Mouse (Mus musculus) E14TG2a.4 (cell line): Measurements from ENCODE around the gene Zranb3.
"Not testable (repeated sequence)": the region's sequence is repeated elsewhere in the genome, so short reads cannot be mapped to it uniquely, and the experiment has no call there.

Experiments used
- H3K27me3 ChIP-seq: 2 replicates; pipeline ENCODE4 v1.6.1; 2014; ENCODE audit warnings: low read length, control low read depth; ENCODE audit not compliant: insufficient read depth
- H3K36me3 ChIP-seq: 2 replicates; pipeline ENCODE4 v1.6.1; 2014; ENCODE audit warnings: low read length, control low read depth; ENCODE audit not compliant: insufficient read depth
- H3K4me1 ChIP-seq: replicated peaks from 2 replicates; pipeline ENCODE4 v1.6.1; 2014; ENCODE audit warnings: low read depth, low read length, control low read depth
- H3K4me3 ChIP-seq: replicated peaks from 2 replicates; pipeline ENCODE4 v1.5.1; 2014; ENCODE audit warnings: mild to moderate bottlenecking, low read length
- H3K9me3 ChIP-seq: 2 replicates; pipeline ENCODE4 v1.6.1; 2014; ENCODE audit warnings: low read length, control low read depth
- CTCF ChIP-seq: conservative IDR thresholded peaks from 2 replicates; pipeline ENCODE4 v1.5.1; 2014; ENCODE audit warnings: low read length
- NANOG ChIP-seq: IDR thresholded peaks from 2 replicates; pipeline ENCODE4 v1.6.1; 2014; ENCODE audit warnings: borderline replicate concordance, low read length, mixed read lengths
- POU5F1 ChIP-seq: IDR thresholded peaks from 2 replicates; pipeline ENCODE4 v1.6.1; 2014; ENCODE audit warnings: low read length, borderline replicate concordance

Gene Zranb3

GRCm38 (mm10) chr1:128102641-128103461 is at the start of gene Zranb3, which contains the start of gene R3hdm1:
Gene Zranb3 (minus strand): TSS chr1:128103047.
Gene R3hdm1 (plus strand): TSS chr1:128103301.
- Histone ChIP-seq H3K9me3 (no peaks in the 10 kb centered on the region), H3K36me3 (no peaks in the 10 kb centered on the region), H3K4me1 (peaks cover 75% of the 10 kb centered on the region), H3K4me3 (peak within 1 kb of the TSS; percentile 99), H3K27me3 (no peaks in the 10 kb centered on the region)
- no peak for TF ChIP-seq POU5F1
- no peak for TF ChIP-seq CTCF
- no peak for TF ChIP-seq NANOG

DNA sequence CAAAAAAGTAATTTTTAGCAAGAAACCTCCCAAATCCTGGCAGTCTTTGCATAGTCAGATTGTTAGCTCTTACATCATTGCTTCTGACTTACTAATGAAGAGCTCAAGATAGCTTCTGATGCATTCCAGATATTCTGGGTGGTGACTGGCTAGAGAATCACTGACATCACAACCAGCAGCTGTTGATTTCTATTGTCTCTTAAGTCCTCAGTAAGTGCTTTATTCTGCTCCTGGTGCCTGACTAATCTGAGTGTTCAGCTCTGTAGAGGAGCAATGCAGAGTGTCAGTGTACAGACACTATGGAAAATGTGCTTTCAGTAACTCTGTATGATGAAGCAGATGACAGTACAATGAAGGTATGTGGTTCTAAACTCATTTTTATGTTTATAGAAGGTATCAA is 38.9 kb upstream of the Zranb3 start:
- TF ChIP-seq CTCF = no peak
- no peak for TF ChIP-seq POU5F1
- TF ChIP-seq NANOG = no peak
- H3K36me3 ChIP-seq = no peaks in the 10 kb centered on the region
- no peaks in the 10 kb centered on the region for H3K27me3 ChIP-seq
- H3K4me1 ChIP-seq = 0 out of 2 replicates have a peak, but pooled peaks cover 3% of the 10 kb centered on the region
- no peaks in the 10 kb centered on the region for H3K9me3 ChIP-seq
- H3K4me3 ChIP-seq = no peak overlapping the region

GRCm38 (mm10) chr1:128141039-128141438 is 38.2 kb upstream of the Zranb3 start:
- no peaks in the 10 kb centered on the region for H3K9me3 ChIP-seq
- 0 out of 2 replicates have a peak, but pooled peaks cover 3% of the 10 kb centered on the region for H3K4me1 ChIP-seq
- no peaks in the 10 kb centered on the region for H3K36me3 ChIP-seq
- H3K27me3 ChIP-seq = no peaks in the 10 kb centered on the region
- TF ChIP-seq CTCF = 0 out of 2 replicates have a peak, but pooled peaks have one; percentile 16
- TF ChIP-seq NANOG = no peak
- no peak for TF ChIP-seq POU5F1
- H3K4me3 ChIP-seq = no peak overlapping the region

DNA sequence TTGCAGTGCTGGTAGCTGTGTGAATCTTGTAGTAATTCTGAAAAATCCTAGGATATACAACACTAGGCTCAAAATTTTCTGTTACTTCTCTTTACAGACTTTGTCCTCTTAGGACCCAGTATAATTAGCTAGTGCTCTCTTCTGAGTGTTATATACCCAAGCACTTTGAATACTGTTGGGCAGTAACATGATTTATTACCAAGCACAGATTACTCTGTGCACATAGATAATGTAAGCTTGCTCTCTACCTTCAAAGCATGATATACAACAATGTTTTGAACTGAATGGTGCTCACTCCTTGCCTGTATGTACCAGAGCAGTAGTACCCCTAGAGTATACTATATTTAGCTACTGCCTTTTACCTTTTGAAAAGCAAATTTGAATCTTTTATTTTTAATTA is 33.4 kb upstream of the Zranb3 start:
- H3K4me3 ChIP-seq, H3K36me3 ChIP-seq, H3K9me3 ChIP-seq, H3K4me1 ChIP-seq, H3K27me3 ChIP-seq: not testable (repeated sequence)

DNA sequence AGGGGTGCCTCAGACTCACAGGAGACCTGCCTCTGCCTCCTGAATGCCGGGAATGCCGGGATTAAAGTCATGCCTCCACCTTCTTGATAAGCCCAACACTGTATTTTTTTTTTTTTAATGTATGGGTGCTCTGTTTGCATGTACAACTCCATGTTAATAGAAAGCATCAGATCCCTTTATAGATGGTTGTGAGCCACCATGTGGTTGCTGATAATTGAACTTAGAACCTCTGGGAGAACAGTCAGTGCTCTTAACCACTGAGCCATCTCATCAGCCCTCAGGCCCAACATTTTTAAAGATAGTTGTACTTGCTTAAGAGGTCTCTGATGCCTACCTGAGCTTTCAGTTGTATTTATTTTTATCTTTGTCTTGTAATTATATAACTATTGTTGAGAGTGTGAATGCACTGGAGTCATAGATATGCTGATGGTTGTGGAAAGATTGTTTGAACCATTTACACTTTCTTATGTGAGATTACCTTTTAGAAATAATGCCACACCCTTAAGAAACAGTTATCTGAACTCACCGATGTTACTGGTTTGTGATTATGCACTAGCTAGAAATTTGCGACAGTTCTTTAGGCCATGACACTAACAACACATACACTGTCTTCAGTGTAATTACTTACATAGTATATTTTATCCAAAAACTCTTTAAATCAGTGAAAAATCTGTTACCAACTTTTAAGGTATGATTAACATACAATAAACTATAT is 18.2 kb upstream of the Zranb3 start:
- Histone ChIP-seq H3K36me3 (no peaks in the 10 kb centered on the region), H3K9me3 (no peaks in the 10 kb centered on the region), H3K27me3 (no peaks in the 10 kb centered on the region), H3K4me3 (no peak overlapping the region), H3K4me1 (no peaks in the 10 kb centered on the region)
- TF ChIP-seq POU5F1 (no peak), NANOG (no peak), CTCF (no peak)

GRCm38 (mm10) chr1:128103520-128104088 is 757 bp upstream of the Zranb3 start:
- no peaks in the 10 kb centered on the region for H3K9me3 ChIP-seq
- TF ChIP-seq POU5F1 (no peak), CTCF (no peak), NANOG (no peak)
- no peaks in the 10 kb centered on the region for H3K36me3 ChIP-seq
- H3K4me1 ChIP-seq = peaks cover 74% of the 10 kb centered on the region
- peak overlapping the region; percentile 99 for H3K4me3 ChIP-seq
- H3K27me3 ChIP-seq = no peaks in the 10 kb centered on the region

GRCm38 (mm10) chr1:128102251-128102640 is 601 bp downstream of the Zranb3 start:
- peak overlapping the region; percentile 99 for H3K4me3 ChIP-seq
- H3K36me3 ChIP-seq = no peaks in the 10 kb centered on the region
- H3K4me1 ChIP-seq = peaks cover 75% of the 10 kb centered on the region
- no peaks in the 10 kb centered on the region for H3K9me3 ChIP-seq
- TF ChIP-seq CTCF (no peak), NANOG (no peak), POU5F1 (no peak)
- H3K27me3 ChIP-seq = no peaks in the 10 kb centered on the region

DNA sequence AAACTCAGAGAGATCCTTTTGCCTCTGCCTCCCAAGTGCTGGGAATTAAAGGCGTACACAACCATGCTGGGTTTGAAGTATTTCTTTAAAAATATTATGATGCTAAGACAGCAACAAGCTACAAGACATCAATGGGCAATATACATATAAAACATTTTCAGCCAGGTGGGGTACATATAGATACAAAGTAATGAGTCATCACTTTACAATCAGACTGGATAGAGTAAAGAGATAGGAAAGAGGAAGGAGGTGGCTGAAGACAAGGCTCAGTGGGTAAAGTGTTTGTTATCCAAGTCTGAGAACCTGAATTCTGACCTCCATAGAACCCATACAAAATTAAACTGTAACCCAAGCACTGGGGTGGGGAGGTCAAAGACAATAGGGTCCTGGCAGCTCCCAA is 4.5 kb downstream of the Zranb3 start:
- no peaks in the 10 kb centered on the region for H3K27me3 ChIP-seq
- TF ChIP-seq CTCF = no peak
- no peak for TF ChIP-seq NANOG
- no peak for TF ChIP-seq POU5F1
- H3K4me3 ChIP-seq = no peak overlapping the region
- peaks cover 13% of the 10 kb centered on the region for H3K9me3 ChIP-seq
- no peaks in the 10 kb centered on the region; the same call in 1 of the 2 replicates for H3K36me3 ChIP-seq
- H3K4me1 ChIP-seq = peaks cover 71% of the 10 kb centered on the region
